Mouse (Mus musculus) thymus, adult 18-20 months (tissue): ENCODE results near the gene Ky.

ENCODE experiments used
- DNase-seq, 2 experiments: peaks; one replicate each; pipeline ENCODE4 v3.0.0; 2022; ENCODE audit warnings: mixed read lengths in 2 of 2

Ky gene

GRCm38 (mm10) chr9:102553781-102554180 is 48.2 kb downstream of the Ky start:
- no peak for DNase-seq

GRCm38 (mm10) chr9:102558463-102558862 is 52.9 kb downstream of the Ky start:
- DNase-seq, result no peak

- no peak for DNase-seq
Observed at GRCm38 (mm10) chr9:102572888-102573287, 67.3 kb downstream of the Ky start.

GRCm38 (mm10) chr9:102577480-102577879 is 71.9 kb downstream of the Ky start:
- no peak for DNase-seq

GRCm38 (mm10) chr9:102581921-102582469 is 76.4 kb downstream of the Ky start:
- no peak for DNase-seq

GRCm38 (mm10) chr9:102587347-102587746 is 81.8 kb downstream of the Ky start:
- DNase-seq, result no peak

- DNase-seq, result no peak
Observed at GRCm38 (mm10) chr9:102594667-102595393, 89.3 kb downstream of the Ky start.
